Mouse (Mus musculus): ENCODE measurements at regions not wholly inside any gene's neighbourhood (a gene's known extent, or its start where the extent isn't known, plus 50 kb on each side); places are given as distances from the start of the nearest gene placed in this dataset.

- 58% methylated on average over 7 of the region's 7 CpGs for WGBS
- Histone ChIP-seq H3K4me3 (ENCODE audit: low read depth, low read length) (no peak overlapping the region), H3K27ac (replicated peaks; ENCODE audit: low read depth, low read length) (no peak overlapping the region), H3K27me3 (ENCODE audit: control insufficient read depth, insufficient read depth, low read length) (no peaks in the 10 kb centered on the region), H3K9me3 (ENCODE audit: control insufficient read depth, low read length) (no peaks in the 10 kb centered on the region), H3K36me3 (ENCODE audit: control insufficient read depth, insufficient read depth, low read length) (no peaks in the 10 kb centered on the region), H3K9ac (ENCODE audit: low read length) (no peak overlapping the region), H3K4me1 (ENCODE audit: control insufficient read depth, insufficient read depth, low read length) (no peaks in the 10 kb centered on the region), H3K4me2 (ENCODE audit: low read depth, severe bottlenecking) (no peak overlapping the region)
- no peak for DNase-seq (ENCODE audit: low spot score)
- no peak for ATAC-seq (ENCODE audit: insufficient number of reproducible peaks, low FRiP score, low TSS enrichment, low read depth)
These were observed 73.5 kb downstream of the Tnfaip3 start for GRCm38 (mm10) chr10:18941908-18942307.

- Histone ChIP-seq H3K27me3 (ENCODE audit: control insufficient read depth, insufficient read depth, low read length) (no peaks in the 10 kb centered on the region), H3K4me2 (ENCODE audit: low read depth, severe bottlenecking) (no peak overlapping the region), H3K4me1 (ENCODE audit: control insufficient read depth, insufficient read depth, low read length) (no peaks in the 10 kb centered on the region), H3K9ac (ENCODE audit: low read length) (no peak overlapping the region), H3K4me3 (ENCODE audit: low read depth, low read length) (no peak overlapping the region), H3K27ac (replicated peaks; ENCODE audit: low read depth, low read length) (no peak overlapping the region), H3K9me3 (ENCODE audit: control insufficient read depth, low read length) (no peaks in the 10 kb centered on the region), H3K36me3 (ENCODE audit: control insufficient read depth, insufficient read depth, low read length) (no peaks in the 10 kb centered on the region)
- WGBS, result 77% methylated on average over 6 of the region's 6 CpGs
- DNase-seq (ENCODE audit: low spot score), result no peak
- ATAC-seq (ENCODE audit: insufficient number of reproducible peaks, low FRiP score, low TSS enrichment, low read depth), result no peak
These were observed 72.0 kb downstream of the Tnfaip3 start for GRCm38 (mm10) chr10:18943296-18944075.

GRCm38 (mm10) chr10:18946727-18947126 is 68.7 kb downstream of the Tnfaip3 start:
- no peak overlapping the region for H3K4me3 ChIP-seq (ENCODE audit: low read depth, low read length)
- no peaks in the 10 kb centered on the region for H3K9me3 ChIP-seq (ENCODE audit: control insufficient read depth, low read length)
- H3K27me3 ChIP-seq (ENCODE audit: control insufficient read depth, insufficient read depth, low read length), result no peaks in the 10 kb centered on the region
- ATAC-seq (ENCODE audit: insufficient number of reproducible peaks, low FRiP score, low TSS enrichment, low read depth) (no peak), DNase-seq (ENCODE audit: low spot score) (no peak)
- H3K4me1 ChIP-seq (ENCODE audit: control insufficient read depth, insufficient read depth, low read length), result no peaks in the 10 kb centered on the region
- H3K4me2 ChIP-seq (ENCODE audit: low read depth, severe bottlenecking), result no peak overlapping the region
- no peak overlapping the region for H3K9ac ChIP-seq (ENCODE audit: low read length)
- H3K36me3 ChIP-seq (ENCODE audit: control insufficient read depth, insufficient read depth, low read length), result no peaks in the 10 kb centered on the region
- H3K27ac ChIP-seq (replicated peaks; ENCODE audit: low read depth, low read length), result no peak overlapping the region
